Mouse (Mus musculus) naive thymus-derived CD4-positive, alpha-beta T cell, adult 2 months (primary cell): ENCODE data around the gene Vmn1r235.
"Not testable (repeated sequence)": the region's sequence is repeated elsewhere in the genome, so short reads cannot be mapped to it uniquely, and the experiment has no call there.

Experiments
- DNase-seq: peaks from one replicate; pipeline ENCODE4 v3.0.0-alpha.2; 2011; ENCODE audit warnings: low read depth

Vmn1r235 gene

GRCm38 (mm10) chr17:21256111-21256510 is at the start of gene Vmn1r235:
Vmn1r235 (plus strand) TSS chr17:21256411.
- no peak for DNase-seq

GRCm38 (mm10) chr17:21211081-21211480 is 45.1 kb upstream of the Vmn1r235 start:
- DNase-seq: not testable (repeated sequence)

GRCm38 (mm10) chr17:21225787-21226186 is 30.4 kb upstream of the Vmn1r235 start, which contains the start of gene Vmn1r234:
Vmn1r234 (plus strand) TSS chr17:21226087.
- DNase-seq: no peak

GRCm38 (mm10) chr17:21231654-21232053 is 24.6 kb upstream of the Vmn1r235 start:
- DNase-seq: peak; percentile 84

- peak; percentile 89 for DNase-seq
These were observed 15.9 kb downstream of the Vmn1r235 start for GRCm38 (mm10) chr17:21272103-21272502.

GRCm38 (mm10) chr17:21282642-21283041 is 26.4 kb downstream of the Vmn1r235 start, which contains the start of gene Vmn1r236:
Vmn1r236 (plus strand) TSS chr17:21282942.
- no peak for DNase-seq

- DNase-seq: peak; percentile 17
These were observed 28.2 kb downstream of the Vmn1r235 start for GRCm38 (mm10) chr17:21284395-21284794.

- no peak for DNase-seq
These were observed 33.5 kb downstream of the Vmn1r235 start for GRCm38 (mm10) chr17:21289695-21290094.

GRCm38 (mm10) chr17:21311565-21311964 is 55.4 kb downstream of the Vmn1r235 start, which contains the start of gene Vmn1r237:
Vmn1r237 (plus strand) TSS chr17:21311865.
- DNase-seq: no peak
